ENCODE assay signal across 9 mouse cellular contexts in genomic region chr11:116625081-116626000, GRCm38 (mm10). TPM values are rescaled to one million over a fixed set of nuclear protein-coding genes. Genes with fewer than 3 reads are reported as not detected.
DNase-seq lines count a peak whose midpoint lies in the region; ATAC-seq and TF ChIP-seq lines count a peak whose summit lies in the region.
"Had no signal": no experiment of that assay in that cellular context is flagged by ENCODE, and none has a peak within 500 bp of the region (broad histone marks: within the 10 kb centered on the region; RNA-seq: fewer than 3 reads in every experiment).

No protein-coding gene starts in this region.

- DNase-seq in hindbrain, embryonic 11.5 days (ENCODE audit: low spot score) = peak; percentile 74
- DNase-seq in T-cell, adult 2 months (ENCODE audit: low spot score) = peak; percentile 73
- peak; percentile 70 for DNase-seq in thymus, postnatal 14 days

- ATAC-seq in hindbrain, embryonic 11.5 days (ENCODE audit: low FRiP score) = no peak
- no peak for ATAC-seq in hindbrain, embryonic 13.5 days (ENCODE audit: low FRiP score)
- no peak for ATAC-seq in heart, embryonic 13.5 days (ENCODE audit: extremely low read depth, insufficient number of reproducible peaks, low FRiP score, low TSS enrichment)
- ATAC-seq in megakaryocyte, adult 5-6 weeks (ENCODE audit: poor library complexity, severe bottlenecking) = peak; percentile 34; the same call in 1 of the 2 replicates
- no peak for ATAC-seq in erythroblast, adult 5-6 weeks (replicated peaks; ENCODE audit: low FRiP score, poor library complexity, severe bottlenecking)

- H3K9ac ChIP-seq in hindbrain, embryonic 11.5 days (ENCODE audit: low read depth, low read length) = no peak overlapping the region
- H3K9ac ChIP-seq in hindbrain, embryonic 13.5 days = no peak overlapping the region
- H3K9ac ChIP-seq in heart, embryonic 13.5 days = peak overlapping the region; percentile 83
- H3K9ac ChIP-seq: midbrain, embryonic 12.5 days had no signal

- H3K27ac ChIP-seq in hindbrain, embryonic 11.5 days (ENCODE audit: low read depth, low read length) = no peak overlapping the region
- H3K27ac ChIP-seq in hindbrain, embryonic 13.5 days = no peak overlapping the region
- peak overlapping the region; percentile 70 for H3K27ac ChIP-seq in heart, embryonic 13.5 days (replicated peaks)
- H3K27ac ChIP-seq: midbrain, embryonic 12.5 days had no signal

- H3K79me3 ChIP-seq in C2C12 (ENCODE audit: low read depth) = peaks cover 2% of the 10 kb centered on the region

- peak; percentile 53 for TF ChIP-seq CTCF in C2C12 (IDR thresholded peaks at IDR 0.05; ENCODE audit: control insufficient read depth, insufficient read depth, insufficient read length)

- H3ac ChIP-seq in C2C12 (ENCODE audit: control insufficient read depth, insufficient read length, low read depth) = no peak overlapping the region

- no peaks in the 10 kb centered on the region for H3K36me3 ChIP-seq in hindbrain, embryonic 11.5 days (ENCODE audit: control insufficient read depth, insufficient read depth, low read length)
- H3K36me3 ChIP-seq in hindbrain, embryonic 13.5 days = no peaks in the 10 kb centered on the region
- H3K36me3 ChIP-seq in C2C12 (ENCODE audit: control insufficient read depth, insufficient read depth) = no peaks in the 10 kb centered on the region
- no peaks in the 10 kb centered on the region for H3K36me3 ChIP-seq in heart, embryonic 13.5 days
- H3K36me3 ChIP-seq: midbrain, embryonic 12.5 days had no signal

- no peaks in the 10 kb centered on the region for H3K9me3 ChIP-seq in hindbrain, embryonic 11.5 days (ENCODE audit: control insufficient read depth, low read length)
- H3K9me3 ChIP-seq in hindbrain, embryonic 13.5 days = no peaks in the 10 kb centered on the region
- no peaks in the 10 kb centered on the region for H3K9me3 ChIP-seq in heart, embryonic 13.5 days
- H3K9me3 ChIP-seq: midbrain, embryonic 12.5 days had no signal

- peaks cover 18% of the 10 kb centered on the region for H3K27me3 ChIP-seq in hindbrain, embryonic 11.5 days (ENCODE audit: control insufficient read depth, insufficient read depth, low read length)
- peaks cover 46% of the 10 kb centered on the region for H3K27me3 ChIP-seq in hindbrain, embryonic 13.5 days
- H3K27me3 ChIP-seq in C2C12 (ENCODE audit: control insufficient read depth, insufficient read depth, insufficient read length) = no peaks in the 10 kb centered on the region
- no peaks in the 10 kb centered on the region for H3K27me3 ChIP-seq in heart, embryonic 13.5 days (replicated peaks)

- peaks cover 4% of the 10 kb centered on the region for H3K4me1 ChIP-seq in hindbrain, embryonic 11.5 days (replicated peaks; ENCODE audit: control insufficient read depth, insufficient read depth, low read length)
- peaks cover 30% of the 10 kb centered on the region for H3K4me1 ChIP-seq in hindbrain, embryonic 13.5 days (replicated peaks)
- H3K4me1 ChIP-seq in heart, embryonic 13.5 days = peaks cover 82% of the 10 kb centered on the region

- peaks cover 27% of the 10 kb centered on the region for H3K79me2 ChIP-seq in C2C12 (ENCODE audit: control insufficient read depth, insufficient read depth)

- H3K4me3 ChIP-seq in hindbrain, embryonic 11.5 days (ENCODE audit: low read depth, low read length) = no peak overlapping the region
- no peak overlapping the region for H3K4me3 ChIP-seq in hindbrain, embryonic 13.5 days
- H3K4me3 ChIP-seq in C2C12 (ENCODE audit: insufficient read depth, poor library complexity, severe bottlenecking) = no peak overlapping the region
- H3K4me3 ChIP-seq in heart, embryonic 13.5 days = peak overlapping the region; percentile 67; the same call in 1 of the 2 replicates

- 75% methylated on average over 17 of the region's 17 CpGs for WGBS in hindbrain, embryonic 11.5 days
- WGBS in hindbrain, embryonic 13.5 days = 77% methylated on average over 17 of the region's 17 CpGs
- WGBS in heart, embryonic 13.5 days = 49% methylated on average over 17 of the region's 17 CpGs

- no peak overlapping the region for H3K4me2 ChIP-seq in hindbrain, embryonic 11.5 days (replicated peaks; ENCODE audit: low read depth, low read length)
- H3K4me2 ChIP-seq in hindbrain, embryonic 13.5 days = no peak overlapping the region
- peak overlapping the region; percentile 77 for H3K4me2 ChIP-seq in heart, embryonic 13.5 days

TF ChIP-seq in C2C12, 6 proteins besides CTCF, POLR2A, EP300 and RAD21:
- TF ChIP-seq USF1 (IDR thresholded peaks at IDR 0.05; ENCODE audit: low read depth) (no peak), MYOG (IDR thresholded peaks at IDR 0.05; ENCODE audit: control insufficient read depth, extremely low read depth, insufficient read length) (no peak), MAX (IDR thresholded peaks at IDR 0.05) (no peak)

RNA-seq across cellular contexts. Expression of gene Rhbdf2, which starts 1.5 kb away (rescaled TPM):
- polyA plus RNA-seq in hindbrain, embryonic 11.5 days (2014; fragmentation: Nextera tagmentation; extraction: Ambion mirVana) = 2.1 and 2.7 TPM in 2 replicates
- polyA plus RNA-seq in hindbrain, embryonic 13.5 days (2015; fragmentation: Nextera tagmentation; extraction: Ambion mirVana) = 1.8 and 2.1 TPM in 2 replicates
- polyA plus RNA-seq in C2C12 (2012; fragmentation: generic; extraction: Trizol) = 1.9 TPM
- 7.2 and 8.0 TPM in 2 replicates for polyA plus RNA-seq in heart, embryonic 13.5 days (2015; fragmentation: Nextera tagmentation; extraction: Ambion mirVana)
- total RNA-seq in megakaryocyte, adult 5-6 weeks (2015) = 20.9 and 21.8 TPM in 2 replicates
- total RNA-seq in megakaryocyte, adult 5-6 weeks (2017) = 16.2 TPM in 2 replicates
- total RNA-seq in erythroblast, adult 5-6 weeks (2015; ENCODE audit: low replicate concordance) = 2.3 and 5.0 TPM in 2 replicates
- 2.8 and 3.2 TPM in 2 replicates for total RNA-seq in erythroblast, adult 5-6 weeks (2017; ENCODE audit: low replicate concordance)

RNA-seq across cellular contexts. Expression of gene Prcd, which starts 28.0 kb away (rescaled TPM):
- 0.32 and 0.43 TPM in 2 replicates for polyA plus RNA-seq in hindbrain, embryonic 11.5 days (2014; fragmentation: Nextera tagmentation; extraction: Ambion mirVana)
- polyA plus RNA-seq in hindbrain, embryonic 13.5 days (2015; fragmentation: Nextera tagmentation; extraction: Ambion mirVana) = 1.2 and 1.4 TPM in 2 replicates
- 1.2 TPM for polyA plus RNA-seq in C2C12 (2012; fragmentation: generic; extraction: Trizol)
- 0.51 and 0.93 TPM in 2 replicates for polyA plus RNA-seq in heart, embryonic 13.5 days (2015; fragmentation: Nextera tagmentation; extraction: Ambion mirVana)
- 0.80 TPM in 1 of 2 replicates, not detected in the other for total RNA-seq in megakaryocyte, adult 5-6 weeks (2015)
- not detected in 2 replicates for total RNA-seq in megakaryocyte, adult 5-6 weeks (2017)
- not detected in 2 replicates for total RNA-seq in erythroblast, adult 5-6 weeks (2015; ENCODE audit: low replicate concordance)
- not detected in 2 replicates for total RNA-seq in erythroblast, adult 5-6 weeks (2017; ENCODE audit: low replicate concordance)

RNA-seq across cellular contexts. Expression of gene Cygb, which starts 28.8 kb away (rescaled TPM):
- 2.4 and 2.8 TPM in 2 replicates for polyA plus RNA-seq in hindbrain, embryonic 11.5 days (2014; fragmentation: Nextera tagmentation; extraction: Ambion mirVana)
- 16.4 and 18.1 TPM in 2 replicates for polyA plus RNA-seq in hindbrain, embryonic 13.5 days (2015; fragmentation: Nextera tagmentation; extraction: Ambion mirVana)
- 0.95 TPM for polyA plus RNA-seq in C2C12 (2012; fragmentation: generic; extraction: Trizol)
- polyA plus RNA-seq in heart, embryonic 13.5 days (2015; fragmentation: Nextera tagmentation; extraction: Ambion mirVana) = 2.6 TPM in 2 replicates
- not detected in 2 replicates for total RNA-seq in megakaryocyte, adult 5-6 weeks (2015)
- not detected in 2 replicates for total RNA-seq in megakaryocyte, adult 5-6 weeks (2017)
- not detected in 2 replicates for total RNA-seq in erythroblast, adult 5-6 weeks (2015; ENCODE audit: low replicate concordance)
- not detected in 2 replicates for total RNA-seq in erythroblast, adult 5-6 weeks (2017; ENCODE audit: low replicate concordance)

RNA-seq across cellular contexts. Expression of gene Aanat, which starts 39.1 kb away (rescaled TPM):
- not detected in 2 replicates for polyA plus RNA-seq in hindbrain, embryonic 11.5 days (2014; fragmentation: Nextera tagmentation; extraction: Ambion mirVana)
- polyA plus RNA-seq in hindbrain, embryonic 13.5 days (2015; fragmentation: Nextera tagmentation; extraction: Ambion mirVana) = 0.36 and 1.0 TPM in 2 replicates
- not detected for polyA plus RNA-seq in C2C12 (2012; fragmentation: generic; extraction: Trizol)
- polyA plus RNA-seq in heart, embryonic 13.5 days (2015; fragmentation: Nextera tagmentation; extraction: Ambion mirVana) = not detected in 2 replicates
- total RNA-seq in megakaryocyte, adult 5-6 weeks (2015) = not detected in 2 replicates
- not detected in 2 replicates for total RNA-seq in megakaryocyte, adult 5-6 weeks (2017)
- total RNA-seq in erythroblast, adult 5-6 weeks (2015; ENCODE audit: low replicate concordance) = not detected in 2 replicates
- not detected in 2 replicates for total RNA-seq in erythroblast, adult 5-6 weeks (2017; ENCODE audit: low replicate concordance)

RNA-seq across cellular contexts. Expression of gene Ube2o, which starts 44.1 kb away (rescaled TPM):
- 17.5 and 18.8 TPM in 2 replicates for polyA plus RNA-seq in hindbrain, embryonic 11.5 days (2014; fragmentation: Nextera tagmentation; extraction: Ambion mirVana)
- 14.1 and 14.8 TPM in 2 replicates for polyA plus RNA-seq in hindbrain, embryonic 13.5 days (2015; fragmentation: Nextera tagmentation; extraction: Ambion mirVana)
- 23.1 TPM for polyA plus RNA-seq in C2C12 (2012; fragmentation: generic; extraction: Trizol)
- 7.9 and 8.3 TPM in 2 replicates for polyA plus RNA-seq in heart, embryonic 13.5 days (2015; fragmentation: Nextera tagmentation; extraction: Ambion mirVana)
- total RNA-seq in megakaryocyte, adult 5-6 weeks (2015) = 2.9 and 6.6 TPM in 2 replicates
- total RNA-seq in megakaryocyte, adult 5-6 weeks (2017) = 4.8 and 7.7 TPM in 2 replicates
- 473 and 508 TPM in 2 replicates for total RNA-seq in erythroblast, adult 5-6 weeks (2015; ENCODE audit: low replicate concordance)
- 800 and 935 TPM in 2 replicates for total RNA-seq in erythroblast, adult 5-6 weeks (2017; ENCODE audit: low replicate concordance)
